8 mouse cellular contexts compared by ENCODE assay signal in the genomic region with DNA sequence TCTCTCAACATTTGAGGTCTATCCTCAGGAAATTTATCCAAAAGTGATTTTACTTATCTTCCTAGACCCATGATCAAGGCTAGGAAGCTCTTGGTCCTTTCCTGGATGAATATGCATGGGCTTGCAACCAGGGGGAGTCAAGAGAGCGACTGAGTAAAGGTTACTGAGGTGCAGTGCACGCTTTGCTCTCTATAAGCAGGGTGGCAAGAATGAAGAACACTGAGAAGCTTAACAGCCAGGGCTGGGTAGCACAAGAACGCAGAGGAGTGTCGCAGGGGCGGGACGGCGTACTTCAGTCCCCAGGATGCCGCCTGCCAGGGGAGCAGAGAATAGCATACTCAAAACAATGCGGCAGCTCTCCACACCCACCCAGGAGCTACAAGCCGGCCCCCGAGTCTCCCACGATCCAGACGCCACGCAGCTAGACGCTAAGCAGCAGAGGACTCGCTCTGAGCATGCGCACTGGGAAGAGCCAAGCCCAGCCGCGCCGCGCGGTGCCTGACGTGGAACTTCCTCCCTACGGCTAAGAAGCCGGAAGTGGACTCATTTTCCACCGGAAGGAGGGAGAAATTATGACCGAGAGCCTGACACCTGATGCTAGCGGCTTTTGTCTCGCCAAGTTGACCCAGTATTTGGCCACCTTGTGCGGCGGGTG. TPM values are rescaled to one million over a fixed set of nuclear protein-coding genes. Genes with fewer than 3 reads are reported as not detected.
DNase-seq lines count a peak whose midpoint lies in the region; ATAC-seq and TF ChIP-seq lines count a peak whose summit lies in the region.

No protein-coding gene starts in this region.

- peak overlapping the region; percentile 71 for H3K4me2 ChIP-seq in heart, embryonic 12.5 days
- peak overlapping the region; percentile 85 for H3K4me2 ChIP-seq in kidney, postnatal 0 days (ENCODE audit: low read length)
- H3K4me2 ChIP-seq in liver, embryonic 11.5 days = peak overlapping the region; percentile 86
- H3K4me2 ChIP-seq in stomach, embryonic 14.5 days (replicated peaks; ENCODE audit: low read depth, low read length) = peak overlapping the region; percentile 80

- peak overlapping the region; percentile 95 for H3K27ac ChIP-seq in heart, embryonic 12.5 days (ENCODE audit: poor library complexity, severe bottlenecking)
- H3K27ac ChIP-seq in kidney, postnatal 0 days = peak overlapping the region; percentile 96
- peak overlapping the region; percentile 78 for H3K27ac ChIP-seq in liver, embryonic 11.5 days (ENCODE audit: low read depth, low read length)
- peak overlapping the region; percentile 93 for H3K27ac ChIP-seq in stomach, embryonic 14.5 days (ENCODE audit: low read length)

- ATAC-seq in erythroblast, adult 5-6 weeks (replicated peaks; ENCODE audit: low FRiP score, poor library complexity, severe bottlenecking) = peak; percentile 99
- ATAC-seq in heart, embryonic 12.5 days (ENCODE audit: insufficient number of reproducible peaks, low FRiP score) = peak; percentile 94
- ATAC-seq in kidney, postnatal 0 days (replicated peaks; ENCODE audit: low FRiP score, low read depth) = peak; percentile 96
- ATAC-seq in liver, embryonic 11.5 days (replicated peaks; ENCODE audit: low FRiP score) = peak; percentile 97
- ATAC-seq in stomach, embryonic 14.5 days (ENCODE audit: insufficient number of reproducible peaks, insufficient read depth, low FRiP score, low read depth) = peak; percentile 97

- peak overlapping the region; percentile 60 for H3K4me3 ChIP-seq in heart, embryonic 12.5 days
- peak overlapping the region; percentile 75 for H3K4me3 ChIP-seq in kidney, postnatal 0 days (replicated peaks; ENCODE audit: low read depth, low read length)
- H3K4me3 ChIP-seq in liver, embryonic 11.5 days (ENCODE audit: low read depth, low read length) = peak overlapping the region; percentile 70
- H3K4me3 ChIP-seq in stomach, embryonic 14.5 days (ENCODE audit: low read depth, low read length) = peak overlapping the region; percentile 64

- H3K9ac ChIP-seq in heart, embryonic 12.5 days = peak overlapping the region; percentile 77
- H3K9ac ChIP-seq in kidney, postnatal 0 days (ENCODE audit: low read depth, low read length) = peak overlapping the region; percentile 67
- H3K9ac ChIP-seq in liver, embryonic 11.5 days (ENCODE audit: low read depth, low read length) = peak overlapping the region; percentile 80
- H3K9ac ChIP-seq in stomach, embryonic 14.5 days (replicated peaks; ENCODE audit: low read depth, low read length) = peak overlapping the region; percentile 60

- H3K27me3 ChIP-seq in heart, embryonic 12.5 days (replicated peaks) = no peaks in the 10 kb centered on the region
- H3K27me3 ChIP-seq in kidney, postnatal 0 days (ENCODE audit: insufficient read depth, low read length) = no peaks in the 10 kb centered on the region
- no peaks in the 10 kb centered on the region for H3K27me3 ChIP-seq in liver, embryonic 11.5 days (replicated peaks; ENCODE audit: control insufficient read depth, insufficient read depth, low read length)
- H3K27me3 ChIP-seq in stomach, embryonic 14.5 days (ENCODE audit: control insufficient read depth, insufficient read depth, low read length) = no peaks in the 10 kb centered on the region

- H3K4me1 ChIP-seq in heart, embryonic 12.5 days (replicated peaks) = peaks cover 14% of the 10 kb centered on the region
- peaks cover 8% of the 10 kb centered on the region; the same call in 1 of the 2 replicates for H3K4me1 ChIP-seq in kidney, postnatal 0 days (replicated peaks; ENCODE audit: insufficient read depth, low read length)
- H3K4me1 ChIP-seq in liver, embryonic 11.5 days (replicated peaks; ENCODE audit: control insufficient read depth, insufficient read depth, low read length) = peaks cover 14% of the 10 kb centered on the region
- H3K4me1 ChIP-seq in stomach, embryonic 14.5 days (ENCODE audit: control insufficient read depth, insufficient read depth, low read length) = peaks cover 15% of the 10 kb centered on the region; the same call in 1 of the 2 replicates

- peak; percentile 59 for TF ChIP-seq CTCF in kidney, postnatal 0 days (IDR thresholded peaks at IDR 0.05; ENCODE audit: low read depth)

- peaks cover 30% of the 10 kb centered on the region for H3K36me3 ChIP-seq in heart, embryonic 12.5 days
- H3K36me3 ChIP-seq in kidney, postnatal 0 days (ENCODE audit: insufficient read depth, low read length) = no peaks in the 10 kb centered on the region
- H3K36me3 ChIP-seq in liver, embryonic 11.5 days (ENCODE audit: control insufficient read depth, insufficient read depth, low read length) = 0 out of 2 replicates have a peak, but pooled peaks cover 7% of the 10 kb centered on the region
- peaks cover 10% of the 10 kb centered on the region; the same call in 1 of the 2 replicates for H3K36me3 ChIP-seq in stomach, embryonic 14.5 days (ENCODE audit: control insufficient read depth, insufficient read depth, low read length)

- WGBS in heart, embryonic 12.5 days = under 1% methylated on average over 31 of the region's 31 CpGs
- under 1% methylated on average over 31 of the region's 31 CpGs for WGBS in kidney, postnatal 0 days
- WGBS in liver, embryonic 11.5 days = under 1% methylated on average over 31 of the region's 31 CpGs
- WGBS in stomach, embryonic 14.5 days = under 1% methylated on average over 31 of the region's 31 CpGs

- H3K9me3 ChIP-seq in heart, embryonic 12.5 days (replicated peaks) = no peaks in the 10 kb centered on the region
- H3K9me3 ChIP-seq in kidney, postnatal 0 days (replicated peaks; ENCODE audit: low read length) = no peaks in the 10 kb centered on the region
- no peaks in the 10 kb centered on the region for H3K9me3 ChIP-seq in liver, embryonic 11.5 days (ENCODE audit: control insufficient read depth, low read length)
- no peaks in the 10 kb centered on the region for H3K9me3 ChIP-seq in stomach, embryonic 14.5 days (ENCODE audit: control insufficient read depth, low read depth, low read length)

- peak; percentile 82 for DNase-seq in B cell, adult 2 months
- DNase-seq in brain, adult 2 months (ENCODE audit: low read depth, low spot score) = peak; percentile 98
- peak; percentile 97 for DNase-seq in kidney, postnatal 0 days (ENCODE audit: low spot score)
- peak; percentile 91 for DNase-seq in liver, embryonic 11.5 days (ENCODE audit: low spot score)
- peak; percentile 97 for DNase-seq in naive thymus-derived CD4-positive, alpha-beta T cell, adult 2 months (ENCODE audit: low read depth)

RNA-seq across cellular contexts. Expression of a gene that starts 25.1 kb away (rescaled TPM):
- not detected in 2 replicates for total RNA-seq in erythroblast, adult 5-6 weeks (2015; ENCODE audit: low replicate concordance)
- not detected in 2 replicates for total RNA-seq in erythroblast, adult 5-6 weeks (2017; ENCODE audit: low replicate concordance)
- polyA plus RNA-seq in heart, embryonic 12.5 days (2016; fragmentation: Nextera tagmentation; extraction: Ambion mirVana) = not detected in 2 replicates
- not detected in 2 replicates for polyA plus RNA-seq in kidney, postnatal 0 days (2015; fragmentation: Nextera tagmentation; extraction: Ambion mirVana)
- polyA plus RNA-seq in liver, embryonic 11.5 days (2014; fragmentation: Nextera tagmentation; extraction: Ambion mirVana) = not detected in 2 replicates
- polyA plus RNA-seq in stomach, embryonic 14.5 days (2014; fragmentation: Nextera tagmentation; extraction: Ambion mirVana) = not detected in 2 replicates

RNA-seq across cellular contexts. Expression of a gene that starts 29.4 kb away (rescaled TPM):
- not detected in 2 replicates for total RNA-seq in erythroblast, adult 5-6 weeks (2015; ENCODE audit: low replicate concordance)
- not detected in 2 replicates for total RNA-seq in erythroblast, adult 5-6 weeks (2017; ENCODE audit: low replicate concordance)
- 4.5 and 5.7 TPM in 2 replicates for polyA plus RNA-seq in heart, embryonic 12.5 days (2016; fragmentation: Nextera tagmentation; extraction: Ambion mirVana)
- 0.26 and 0.31 TPM in 2 replicates for polyA plus RNA-seq in kidney, postnatal 0 days (2015; fragmentation: Nextera tagmentation; extraction: Ambion mirVana)
- 0.40 and 1.1 TPM in 2 replicates for polyA plus RNA-seq in liver, embryonic 11.5 days (2014; fragmentation: Nextera tagmentation; extraction: Ambion mirVana)
- 5.5 and 5.6 TPM in 2 replicates for polyA plus RNA-seq in stomach, embryonic 14.5 days (2014; fragmentation: Nextera tagmentation; extraction: Ambion mirVana)

RNA-seq across cellular contexts. Expression of a gene that starts 43.6 kb away (rescaled TPM):
- 0.84 TPM in 1 of 2 replicates, not detected in the other for total RNA-seq in erythroblast, adult 5-6 weeks (2015; ENCODE audit: low replicate concordance)
- total RNA-seq in erythroblast, adult 5-6 weeks (2017; ENCODE audit: low replicate concordance) = 0.28 and 0.34 TPM in 2 replicates
- polyA plus RNA-seq in heart, embryonic 12.5 days (2016; fragmentation: Nextera tagmentation; extraction: Ambion mirVana) = 65.0 and 65.8 TPM in 2 replicates
- polyA plus RNA-seq in kidney, postnatal 0 days (2015; fragmentation: Nextera tagmentation; extraction: Ambion mirVana) = 0.04 and 0.05 TPM in 2 replicates
- polyA plus RNA-seq in liver, embryonic 11.5 days (2014; fragmentation: Nextera tagmentation; extraction: Ambion mirVana) = 0.19 and 0.21 TPM in 2 replicates
- polyA plus RNA-seq in stomach, embryonic 14.5 days (2014; fragmentation: Nextera tagmentation; extraction: Ambion mirVana) = 0.13 and 0.17 TPM in 2 replicates

RNA-seq across cellular contexts. Expression of a gene that starts 47.9 kb away (rescaled TPM):
- 19.4 and 22.3 TPM in 2 replicates for total RNA-seq in erythroblast, adult 5-6 weeks (2015; ENCODE audit: low replicate concordance)
- total RNA-seq in erythroblast, adult 5-6 weeks (2017; ENCODE audit: low replicate concordance) = 40.6 and 47.5 TPM in 2 replicates
- polyA plus RNA-seq in heart, embryonic 12.5 days (2016; fragmentation: Nextera tagmentation; extraction: Ambion mirVana) = 6.9 and 7.6 TPM in 2 replicates
- polyA plus RNA-seq in kidney, postnatal 0 days (2015; fragmentation: Nextera tagmentation; extraction: Ambion mirVana) = 5.1 and 5.7 TPM in 2 replicates
- polyA plus RNA-seq in liver, embryonic 11.5 days (2014; fragmentation: Nextera tagmentation; extraction: Ambion mirVana) = 10.5 and 11.6 TPM in 2 replicates
- polyA plus RNA-seq in stomach, embryonic 14.5 days (2014; fragmentation: Nextera tagmentation; extraction: Ambion mirVana) = 5.0 and 7.3 TPM in 2 replicates

Comparison
In these comparisons a context has a peak if more than half of its experiments do, and no peak if none do; other contexts are left out.
1. Peak in every context shown above with its lines: DNase-seq, ATAC-seq, H3K4me3 ChIP-seq and H3K27ac ChIP-seq.
2. RNA of a gene that starts 43.6 kb away (polyA plus RNA-seq): 65.0 to 65.8 TPM in heart, embryonic 12.5 days; 0.19 to 0.21 TPM in liver, embryonic 11.5 days, 0.13 to 0.17 TPM in stomach, embryonic 14.5 days and 0.04 to 0.05 TPM in kidney, postnatal 0 days; every median in the first group is over 10 times any median in the second.